Mouse (Mus musculus): ENCODE measurements around the gene BC049715. TPM values are rescaled to one million over a fixed set of nuclear protein-coding genes. Genes with fewer than 3 reads are reported as not detected.
"Not testable (repeated sequence)": the region's sequence is repeated elsewhere in the genome, so short reads cannot be mapped to it uniquely, and the experiment has no call there.

Gene BC049715
- polyA plus RNA-seq, 1 experiment from 2014 or later: 1.7 TPM

- DNase-seq (ENCODE audit: low spot score) (no peak), ATAC-seq (replicated peaks; ENCODE audit: low FRiP score, low TSS enrichment, low read depth) (no peak)
- H3K4me3 ChIP-seq (ENCODE audit: low read depth, low read length): no peak overlapping the region
- WGBS: 93% methylated on average over 6 of the region's 6 CpGs
- H3K36me3 ChIP-seq (ENCODE audit: control insufficient read depth, insufficient read depth, low read length): no peaks in the 10 kb centered on the region
- H3K27ac ChIP-seq (ENCODE audit: low read depth): no peak overlapping the region
- H3K27me3 ChIP-seq (replicated peaks; ENCODE audit: control insufficient read depth, insufficient read depth, low read length): no peaks in the 10 kb centered on the region
- no peaks in the 10 kb centered on the region for H3K9me3 ChIP-seq (ENCODE audit: control insufficient read depth, low read length)
- no peaks in the 10 kb centered on the region for H3K4me1 ChIP-seq (replicated peaks; ENCODE audit: control insufficient read depth, insufficient read depth, low read length)
- H3K9ac ChIP-seq (ENCODE audit: low read length): no peak overlapping the region
- H3K4me2 ChIP-seq (ENCODE audit: low read length): no peak overlapping the region
These were observed 56.5 kb downstream of the BC049715 start for GRCm38 (mm10) chr6:136883961-136884360.

GRCm38 (mm10) chr6:136884766-136885165, 57.3 kb downstream of the BC049715 start:
- not testable (repeated sequence) for H3K9ac ChIP-seq (ENCODE audit: low read length); H3K36me3 ChIP-seq (ENCODE audit: control insufficient read depth, insufficient read depth, low read length); H3K27ac ChIP-seq (ENCODE audit: low read depth); DNase-seq (ENCODE audit: low spot score); H3K4me2 ChIP-seq (ENCODE audit: low read length); H3K4me3 ChIP-seq (ENCODE audit: low read depth, low read length); H3K4me1 ChIP-seq (replicated peaks; ENCODE audit: control insufficient read depth, insufficient read depth, low read length); ATAC-seq (replicated peaks; ENCODE audit: low FRiP score, low TSS enrichment, low read depth); H3K27me3 ChIP-seq (replicated peaks; ENCODE audit: control insufficient read depth, insufficient read depth, low read length); H3K9me3 ChIP-seq (ENCODE audit: control insufficient read depth, low read length)
- WGBS: 48% methylated on average over 1 of the region's 1 CpGs

GRCm38 (mm10) chr6:136887854-136888253, 60.4 kb downstream of the BC049715 start:
- DNase-seq (ENCODE audit: low spot score): no peak
- H3K9ac ChIP-seq (ENCODE audit: low read length): no peak overlapping the region
- no peaks in the 10 kb centered on the region for H3K9me3 ChIP-seq (ENCODE audit: control insufficient read depth, low read length)
- peak overlapping the region; percentile 10; the same call in 1 of the 2 replicates for H3K27ac ChIP-seq (ENCODE audit: low read depth)
- ATAC-seq (replicated peaks; ENCODE audit: low FRiP score, low TSS enrichment, low read depth): no peak
- H3K4me3 ChIP-seq (ENCODE audit: low read depth, low read length): no peak overlapping the region
- H3K27me3 ChIP-seq (replicated peaks; ENCODE audit: control insufficient read depth, insufficient read depth, low read length): no peaks in the 10 kb centered on the region
- H3K4me2 ChIP-seq (ENCODE audit: low read length): no peak overlapping the region
- H3K36me3 ChIP-seq (ENCODE audit: control insufficient read depth, insufficient read depth, low read length): no peaks in the 10 kb centered on the region
- 33% methylated on average over 9 of the region's 9 CpGs for WGBS
- no peaks in the 10 kb centered on the region for H3K4me1 ChIP-seq (replicated peaks; ENCODE audit: control insufficient read depth, insufficient read depth, low read length)

- H3K4me1 ChIP-seq (replicated peaks; ENCODE audit: control insufficient read depth, insufficient read depth, low read length): no peaks in the 10 kb centered on the region
These were observed 61.6 kb downstream of the BC049715 start for GRCm38 (mm10) chr6:136889067-136889466.

GRCm38 (mm10) chr6:136889554-136889953, 62.1 kb downstream of the BC049715 start:
- no peak for DNase-seq (ENCODE audit: low spot score)
- H3K4me2 ChIP-seq (ENCODE audit: low read length): no peak overlapping the region
- WGBS: 93% methylated on average over 6 of the region's 6 CpGs

More at GRCm38 (mm10) chr6:136889067-136889466, 61.6 kb downstream of the BC049715 start:
- Histone ChIP-seq H3K36me3 (ENCODE audit: control insufficient read depth, insufficient read depth, low read length) (no peaks in the 10 kb centered on the region), H3K9me3 (ENCODE audit: control insufficient read depth, low read length) (no peaks in the 10 kb centered on the region), H3K27me3 (replicated peaks; ENCODE audit: control insufficient read depth, insufficient read depth, low read length) (no peaks in the 10 kb centered on the region), H3K27ac (ENCODE audit: low read depth) (no peak overlapping the region), H3K4me2 (ENCODE audit: low read length) (no peak overlapping the region), H3K9ac (ENCODE audit: low read length) (no peak overlapping the region), H3K4me3 (ENCODE audit: low read depth, low read length) (no peak overlapping the region)
- WGBS: 90% methylated on average over 6 of the region's 6 CpGs
- DNase-seq (ENCODE audit: low spot score) (no peak), ATAC-seq (replicated peaks; ENCODE audit: low FRiP score, low TSS enrichment, low read depth) (no peak)

More at GRCm38 (mm10) chr6:136889554-136889953, 62.1 kb downstream of the BC049715 start:
- no peak overlapping the region for H3K4me3 ChIP-seq (ENCODE audit: low read depth, low read length)
- H3K9me3 ChIP-seq (ENCODE audit: control insufficient read depth, low read length): no peaks in the 10 kb centered on the region
- peaks cover 4% of the 10 kb centered on the region for H3K4me1 ChIP-seq (replicated peaks; ENCODE audit: control insufficient read depth, insufficient read depth, low read length)
- ATAC-seq (replicated peaks; ENCODE audit: low FRiP score, low TSS enrichment, low read depth): no peak
- H3K27me3 ChIP-seq (replicated peaks; ENCODE audit: control insufficient read depth, insufficient read depth, low read length): no peaks in the 10 kb centered on the region
- no peak overlapping the region for H3K9ac ChIP-seq (ENCODE audit: low read length)
- H3K27ac ChIP-seq (ENCODE audit: low read depth): no peak overlapping the region
- no peaks in the 10 kb centered on the region for H3K36me3 ChIP-seq (ENCODE audit: control insufficient read depth, insufficient read depth, low read length)

Small RNA genes lying within 50 kb of the gene (microRNA-seq; reads per million reads assigned to microRNA genes)
- gene Gm44364: not detected

Other genes with a start within 250 kb of the BC049715 start
- 6.1 and 7.5 TPM in 2 replicates for gene Plbd1, start 165.7 kb upstream of the BC049715 start, polyA plus RNA-seq (2014; fragmentation: Nextera tagmentation; extraction: Ambion mirVana)
- 62.1 and 63.7 TPM in 2 replicates for gene Gucy2c, start 45.9 kb upstream of the BC049715 start, polyA plus RNA-seq (2014; fragmentation: Nextera tagmentation; extraction: Ambion mirVana)
- 1.3 and 2.2 TPM in 2 replicates for gene Hist4h4, start 23.2 kb upstream of the BC049715 start, polyA plus RNA-seq (2014; fragmentation: Nextera tagmentation; extraction: Ambion mirVana)
- gene H2afj, start 19.4 kb upstream of the BC049715 start, polyA plus RNA-seq (2014; fragmentation: Nextera tagmentation; extraction: Ambion mirVana): 152 and 182 TPM in 2 replicates
- gene Wbp11, start 607 bp downstream of the BC049715 start, polyA plus RNA-seq (2014; fragmentation: Nextera tagmentation; extraction: Ambion mirVana): 113 TPM in 2 replicates
- 3.7 and 4.0 TPM in 2 replicates for gene Smco3, start 7.8 kb downstream of the BC049715 start, polyA plus RNA-seq (2014; fragmentation: Nextera tagmentation; extraction: Ambion mirVana)
- 2.0 and 3.5 TPM in 2 replicates for gene Art4, start 30.1 kb downstream of the BC049715 start, polyA plus RNA-seq (2014; fragmentation: Nextera tagmentation; extraction: Ambion mirVana)
- gene Mgp, start 48.2 kb downstream of the BC049715 start, polyA plus RNA-seq (2014; fragmentation: Nextera tagmentation; extraction: Ambion mirVana): 101 and 117 TPM in 2 replicates
- 1.1 and 6.0 TPM in 2 replicates for gene Erp27, start 94.6 kb downstream of the BC049715 start, polyA plus RNA-seq (2014; fragmentation: Nextera tagmentation; extraction: Ambion mirVana)
- gene Pde6h, start 96.2 kb downstream of the BC049715 start, polyA plus RNA-seq (2014; fragmentation: Nextera tagmentation; extraction: Ambion mirVana): 1.1 TPM in 1 of 2 replicates, not detected in the other
- 57.9 and 60.1 TPM in 2 replicates for gene Arhgdib, start 114.3 kb downstream of the BC049715 start, polyA plus RNA-seq (2014; fragmentation: Nextera tagmentation; extraction: Ambion mirVana)

Measured in intestine, embryonic 14.5 days (tissue).